Mouse (Mus musculus) ES-E14 (cell line): ENCODE measurements at regions not wholly inside any gene's neighbourhood (a gene's known extent, or its start where the extent isn't known, plus 50 kb on each side); places are given as distances from the start of the nearest gene placed in this dataset.

Experiments
- CHD2 ChIP-seq: IDR thresholded peaks from 2 replicates; pipeline ENCODE4 v1.6.1; 2014; ENCODE audit warnings: mild to moderate bottlenecking, low read depth, low read length, inconsistent platforms
- MAFK ChIP-seq: IDR thresholded peaks from 2 replicates; pipeline ENCODE4 v1.6.1; 2014; ENCODE audit warnings: mild to moderate bottlenecking, low read depth, low read length, inconsistent platforms; ENCODE audit not compliant: insufficient read depth
- ZNF384 ChIP-seq: IDR thresholded peaks from 2 replicates; pipeline ENCODE4 v1.6.1; 2012; ENCODE audit warnings: low read depth, low read length, inconsistent platforms

GRCm38 (mm10) chr15:93161329-93161728 lies 113.7 kb downstream of the Gxylt1 start:
- TF ChIP-seq ZNF384 (no peak), MAFK (no peak), CHD2 (no peak)
